Comparison of ENCODE assay signal across 7 mouse cellular contexts in the genomic region with DNA sequence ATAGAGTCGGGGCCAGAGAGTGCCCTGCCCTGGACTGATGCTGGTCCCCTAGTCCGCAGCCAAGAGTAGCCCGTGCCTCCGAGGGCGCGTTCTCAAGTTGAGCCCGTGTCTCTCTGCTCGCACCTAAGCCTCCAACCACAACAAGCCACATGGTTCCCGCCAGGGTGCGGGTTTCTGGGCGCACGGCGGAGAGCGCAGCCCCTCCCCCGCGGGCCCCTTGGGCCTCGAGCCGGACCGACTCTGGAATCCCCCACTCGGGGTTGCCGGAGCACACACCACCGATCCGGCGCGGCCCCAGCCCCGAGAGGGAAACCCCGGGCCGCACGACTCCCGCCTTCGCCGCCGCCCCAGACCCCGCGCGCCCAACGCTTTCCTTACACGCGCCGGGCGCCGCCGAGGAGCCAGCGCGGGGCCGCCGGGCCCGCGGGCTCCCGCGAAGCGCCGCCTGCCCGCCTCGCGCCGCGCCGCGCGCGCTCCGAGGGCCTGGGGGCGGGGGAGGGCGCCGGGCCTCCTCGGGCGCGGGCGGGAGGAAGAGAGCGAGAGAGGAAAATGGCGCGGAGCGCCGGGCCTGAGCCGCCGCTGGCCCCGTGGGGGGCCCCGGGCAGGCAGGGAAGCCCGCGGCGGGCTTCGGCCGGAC. TPM values are rescaled to one million over a fixed set of nuclear protein-coding genes. Genes with fewer than 3 reads are reported as not detected.
DNase-seq lines count a peak whose midpoint lies in the region; ATAC-seq and TF ChIP-seq lines count a peak whose summit lies in the region.

No protein-coding gene starts in this region.

- no peak for TF ChIP-seq CTCF in cortical plate, adult 2 months (IDR thresholded peaks at IDR 0.05; ENCODE audit: extremely low read depth, insufficient read depth, low read length)

- peaks cover 39% of the 10 kb centered on the region for H3K36me3 ChIP-seq in limb, embryonic 10.5 days
- peaks cover 41% of the 10 kb centered on the region for H3K36me3 ChIP-seq in midbrain, embryonic 10.5 days

- TF ChIP-seq POLR2A in cortical plate, adult 2 months (IDR thresholded peaks at IDR 0.05; ENCODE audit: extremely low read depth, insufficient read depth, low read length) = no peak

- H3K4me1 ChIP-seq in cortical plate, adult 2 months (ENCODE audit: control insufficient read depth, insufficient read depth, low read length) = no peaks in the 10 kb centered on the region; the same call in 1 of the 2 replicates
- H3K4me1 ChIP-seq in limb, embryonic 10.5 days = peaks cover 18% of the 10 kb centered on the region
- peaks cover 25% of the 10 kb centered on the region for H3K4me1 ChIP-seq in midbrain, embryonic 10.5 days

- no peaks in the 10 kb centered on the region for H3K27me3 ChIP-seq in limb, embryonic 10.5 days (ENCODE audit: low read depth, poor library complexity, severe bottlenecking)
- no peaks in the 10 kb centered on the region for H3K27me3 ChIP-seq in midbrain, embryonic 10.5 days (ENCODE audit: low read depth, poor library complexity, severe bottlenecking)

- H3K9me3 ChIP-seq in limb, embryonic 10.5 days (replicated peaks) = no peaks in the 10 kb centered on the region
- no peaks in the 10 kb centered on the region for H3K9me3 ChIP-seq in midbrain, embryonic 10.5 days (replicated peaks)

- peak; percentile 76 to 87 for DNase-seq in adrenal gland, adult (ENCODE audit: inconsistent age in 2 of 2, low spot score in 1 of 2)
- DNase-seq in gastrocnemius, postnatal 10 days = peak; percentile 72
- DNase-seq in limb, embryonic 10.5 days (ENCODE audit: low spot score) = peak; percentile 78
- DNase-seq in midbrain, embryonic 10.5 days (ENCODE audit: low spot score) = peak; percentile 81
- DNase-seq in right cerebral cortex, postnatal 4 days = peak; percentile 73

- ATAC-seq in inflammation-experienced regulatory T-cells, adult 6 months = peak; percentile 44

- peak overlapping the region; percentile 86 for H3K4me3 ChIP-seq in cortical plate, adult 2 months (ENCODE audit: insufficient read depth, low read length)
- H3K4me3 ChIP-seq in limb, embryonic 10.5 days = peak overlapping the region; percentile 99
- H3K4me3 ChIP-seq in midbrain, embryonic 10.5 days = peak overlapping the region; percentile 72

- peak overlapping the region; percentile 99 for H3K27ac ChIP-seq in cortical plate, adult 2 months (ENCODE audit: insufficient read depth, low read length)
- H3K27ac ChIP-seq in limb, embryonic 10.5 days = peak overlapping the region; percentile 100
- H3K27ac ChIP-seq in midbrain, embryonic 10.5 days (replicated peaks) = peak overlapping the region; percentile 99

- under 1% methylated on average over 84 of the region's 84 CpGs for WGBS in limb, embryonic 10.5 days
- WGBS in midbrain, embryonic 10.5 days = under 1% methylated on average over 79 of the region's 84 CpGs

RNA-seq across cellular contexts. Expression of a gene that starts 0.6 kb away (rescaled TPM):
- 329 and 331 TPM in 2 replicates for polyA plus RNA-seq in cortical plate, adult 2 months (2012; rRNA removed)
- total RNA-seq in gastrocnemius, postnatal 10 days (2021) = 100 to 1,000 TPM; 182 to 195 TPM
- 100 to 1,000 TPM; 668 to 906 (median 737) TPM for polyA plus RNA-seq in inflammation-experienced regulatory T-cells, adult 6 months (2017; shearing (Covaris generic))
- 1,406 and 1,458 TPM in 2 replicates for polyA plus RNA-seq in limb, embryonic 10.5 days (2016; fragmentation: Nextera tagmentation; extraction: Ambion mirVana)
- 1,440 and 1,519 TPM in 2 replicates for polyA plus RNA-seq in midbrain, embryonic 10.5 days (2016; fragmentation: Nextera tagmentation; extraction: Ambion mirVana)

RNA-seq across cellular contexts. Expression of a gene that starts 21.3 kb away (rescaled TPM):
- 206 and 211 TPM in 2 replicates for polyA plus RNA-seq in cortical plate, adult 2 months (2012; rRNA removed)
- 100 to 1,000 TPM; 132 to 134 TPM for total RNA-seq in gastrocnemius, postnatal 10 days (2021)
- 100 to 1,000 TPM; 619 to 638 (median 633) TPM for polyA plus RNA-seq in inflammation-experienced regulatory T-cells, adult 6 months (2017; shearing (Covaris generic))
- 483 and 492 TPM in 2 replicates for polyA plus RNA-seq in limb, embryonic 10.5 days (2016; fragmentation: Nextera tagmentation; extraction: Ambion mirVana)
- 780 and 877 TPM in 2 replicates for polyA plus RNA-seq in midbrain, embryonic 10.5 days (2016; fragmentation: Nextera tagmentation; extraction: Ambion mirVana)

RNA-seq across cellular contexts. Expression of a gene that starts 28.7 kb away (rescaled TPM):
- 70.6 and 70.8 TPM in 2 replicates for polyA plus RNA-seq in cortical plate, adult 2 months (2012; rRNA removed)
- 10 to 100 TPM; 23.5 to 33.2 TPM for total RNA-seq in gastrocnemius, postnatal 10 days (2021)
- 10 to 100 TPM; 46.0 to 56.8 (median 53.8) TPM for polyA plus RNA-seq in inflammation-experienced regulatory T-cells, adult 6 months (2017; shearing (Covaris generic))
- polyA plus RNA-seq in limb, embryonic 10.5 days (2016; fragmentation: Nextera tagmentation; extraction: Ambion mirVana) = 257 and 275 TPM in 2 replicates
- polyA plus RNA-seq in midbrain, embryonic 10.5 days (2016; fragmentation: Nextera tagmentation; extraction: Ambion mirVana) = 229 and 265 TPM in 2 replicates

RNA-seq across cellular contexts. Expression of a gene that starts 43.9 kb away (rescaled TPM):
- polyA plus RNA-seq in cortical plate, adult 2 months (2012; rRNA removed) = 85.5 and 85.8 TPM in 2 replicates
- total RNA-seq in gastrocnemius, postnatal 10 days (2021) = 10 to 100 TPM; 17.3 to 19.0 TPM
- 100 to 1,000 TPM; 242 to 269 (median 245) TPM for polyA plus RNA-seq in inflammation-experienced regulatory T-cells, adult 6 months (2017; shearing (Covaris generic))
- 66.2 and 83.5 TPM in 2 replicates for polyA plus RNA-seq in limb, embryonic 10.5 days (2016; fragmentation: Nextera tagmentation; extraction: Ambion mirVana)
- 87.7 and 89.7 TPM in 2 replicates for polyA plus RNA-seq in midbrain, embryonic 10.5 days (2016; fragmentation: Nextera tagmentation; extraction: Ambion mirVana)

Comparison
In these comparisons a context has a peak if more than half of its experiments do, and no peak if none do; other contexts are left out.
1. Peak in every context shown above with its lines: DNase-seq, ATAC-seq, H3K4me3 ChIP-seq and H3K27ac ChIP-seq.